Mouse (Mus musculus) liver, postnatal 0 days (tissue): ENCODE measurements at regions not wholly inside any gene's neighbourhood (a gene's known extent, or its start where the extent isn't known, plus 50 kb on each side); places are given as distances from the start of the nearest gene placed in this dataset.

ENCODE experiments used
- CTCF ChIP-seq: sonication (generic); IDR thresholded peaks from 2 replicates; pipeline ENCODE4 v1.5.1; 2016; ENCODE audit warnings: antibody characterized with exemption, low read depth
- EP300 ChIP-seq: IDR thresholded peaks from 2 replicates; pipeline ENCODE4 v1.6.1; 2016; ENCODE audit warnings: antibody characterized with exemption, low read depth, mild to moderate bottlenecking

GRCm38 (mm10) chr2:137591551-137591950 lies 475.1 kb upstream of the Jag1 start:
- TF ChIP-seq CTCF (no peak), EP300 (no peak)
